Mouse (Mus musculus) regulatory T cell (primary cell): ENCODE measurements around the gene Scarf1.

ENCODE experiments used
- in situ Hi-C: fragments of 300-600 bp; cut with MboI, MseI; formaldehyde crosslinking; loops from one replicate; pipeline ENCODE4 v1.15.1; 2025; ENCODE audit warnings: high pct_unique_total_duplicates

Gene Scarf1

DNA sequence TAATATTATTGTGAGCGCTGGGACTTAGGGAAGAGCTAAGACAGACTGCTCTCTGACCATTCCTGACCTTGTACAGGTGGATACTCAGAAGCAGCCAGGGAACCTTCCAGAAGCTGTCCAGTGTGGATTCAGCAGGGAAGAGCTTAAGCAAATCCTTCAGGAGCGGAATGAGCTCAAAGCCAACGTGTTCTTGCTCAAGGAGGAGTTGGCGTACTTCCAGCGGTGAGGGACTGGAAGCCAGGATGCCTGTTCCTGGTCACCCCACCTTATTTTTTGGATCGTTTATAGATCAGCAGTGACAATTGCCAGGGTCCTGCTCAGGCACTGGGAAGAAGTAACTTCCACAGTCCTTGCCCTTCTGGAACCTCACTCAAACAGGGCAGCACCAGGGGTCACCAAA, 2.1 kb upstream of the Scarf1 start:
- in situ Hi-C loops = no loop called here

DNA sequence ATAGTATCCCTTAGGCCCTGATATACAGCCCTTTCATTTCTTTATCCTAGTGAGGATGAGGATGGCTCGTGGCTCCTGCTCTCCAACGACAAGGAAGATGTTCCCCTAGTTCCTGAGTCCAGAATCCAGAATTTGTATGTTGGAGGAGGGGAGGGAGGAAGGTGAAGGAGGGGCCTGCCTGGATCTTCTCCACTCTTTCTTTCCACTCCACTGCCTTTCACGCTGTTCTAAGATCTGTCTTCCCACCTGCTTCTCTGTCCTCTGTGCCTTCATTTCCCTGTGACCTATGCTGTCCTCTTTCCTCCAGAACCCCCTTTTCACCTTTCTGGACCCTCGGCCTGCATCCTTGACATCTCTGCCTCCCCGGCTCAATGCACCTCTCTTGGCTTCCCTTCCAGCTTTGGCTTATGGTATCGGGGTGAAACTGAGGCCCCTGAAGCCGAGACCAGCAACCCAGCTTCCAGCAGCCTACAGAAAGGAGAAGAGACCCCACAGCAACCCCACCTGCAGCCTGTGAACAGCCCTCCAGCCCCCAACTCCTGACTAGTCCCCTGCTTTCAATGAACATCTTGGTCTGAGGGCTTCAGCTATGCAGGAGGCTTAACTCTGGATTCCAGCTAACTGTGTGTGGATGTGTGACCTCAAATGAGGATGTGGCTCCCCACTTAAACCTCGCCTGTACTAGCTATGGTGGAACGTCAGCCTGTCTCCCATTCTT, 880 bp upstream of the Scarf1 start:
- in situ Hi-C loops = no loop called here

DNA sequence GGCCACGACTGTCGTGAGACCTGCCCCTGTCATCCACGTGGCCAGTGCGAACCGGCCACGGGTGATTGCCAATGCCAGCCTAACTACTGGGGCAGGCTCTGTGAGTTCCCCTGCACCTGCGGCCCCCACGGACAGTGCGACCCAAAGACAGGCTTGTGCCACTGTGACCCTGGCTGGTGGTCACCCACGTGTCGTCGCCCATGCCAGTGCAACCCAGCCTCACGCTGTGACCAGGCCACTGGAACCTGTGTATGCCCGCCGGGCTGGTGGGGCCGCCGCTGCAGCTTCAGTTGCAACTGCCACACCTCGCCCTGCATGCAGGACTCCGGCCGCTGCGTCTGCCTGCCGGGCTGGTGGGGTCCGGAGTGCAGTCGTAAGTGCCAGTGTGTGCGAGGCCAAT, 1.8 kb downstream of the Scarf1 start:
- in situ Hi-C loops = no loop called here

DNA sequence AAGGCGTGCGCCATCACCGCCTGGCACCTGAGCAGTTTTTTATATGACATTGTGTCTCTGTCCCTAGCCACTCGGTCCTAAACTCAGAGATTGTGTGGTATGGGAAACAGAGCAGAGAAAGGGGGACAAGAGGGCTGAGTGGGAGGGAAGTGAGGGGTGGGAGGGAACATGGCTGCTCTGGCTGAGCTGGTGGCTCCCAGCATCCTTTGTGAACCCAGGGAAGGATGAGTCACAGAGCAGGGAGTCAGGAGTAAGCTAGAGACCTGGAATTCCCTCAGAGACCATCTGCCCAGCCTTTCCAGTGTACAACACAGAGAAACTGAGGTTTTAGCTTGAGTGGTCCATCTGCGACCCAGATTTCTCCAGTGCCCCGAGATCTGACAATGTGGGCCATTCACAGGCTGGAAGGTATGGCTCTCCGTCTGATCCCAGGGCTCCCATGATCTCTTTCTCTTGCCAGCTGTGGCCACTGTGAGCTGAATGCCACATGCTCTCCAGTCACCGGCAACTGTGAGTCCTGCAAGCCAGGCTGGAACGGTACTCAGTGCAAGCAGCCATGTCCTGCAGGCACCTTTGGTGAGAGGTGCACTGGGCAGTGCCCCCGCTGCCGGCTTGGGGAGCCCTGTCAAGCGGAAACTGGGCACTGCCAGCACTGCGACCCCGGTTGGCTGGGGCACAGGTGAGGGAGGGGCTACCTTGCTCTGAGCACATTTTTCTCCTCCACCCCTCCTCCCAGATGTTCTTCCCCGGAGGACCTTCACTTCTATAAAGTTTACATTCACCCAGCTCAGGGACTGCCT, 6.7 kb downstream of the Scarf1 start:
- in situ Hi-C loops = no loop called here

DNA sequence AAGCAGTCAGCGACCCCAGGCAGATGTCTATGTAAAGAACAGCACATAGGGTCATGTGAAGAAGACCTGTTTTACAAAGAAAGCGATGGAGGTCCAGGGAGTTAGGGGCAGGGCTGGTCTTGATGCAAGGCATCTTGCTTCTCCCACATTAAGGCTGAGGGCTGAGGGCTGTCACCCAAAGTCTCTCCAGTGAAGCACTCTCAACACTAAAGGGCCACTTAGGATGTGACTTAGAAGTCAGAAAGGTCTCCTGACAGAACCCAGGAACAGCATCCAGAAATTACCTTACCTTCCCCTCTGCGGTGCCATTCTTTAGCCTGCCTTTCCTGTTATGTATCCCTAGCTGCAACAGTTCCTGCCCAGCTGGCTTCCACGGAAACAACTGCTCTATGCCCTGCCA, 8.3 kb downstream of the Scarf1 start:
- in situ Hi-C loops = no loop called here

DNA sequence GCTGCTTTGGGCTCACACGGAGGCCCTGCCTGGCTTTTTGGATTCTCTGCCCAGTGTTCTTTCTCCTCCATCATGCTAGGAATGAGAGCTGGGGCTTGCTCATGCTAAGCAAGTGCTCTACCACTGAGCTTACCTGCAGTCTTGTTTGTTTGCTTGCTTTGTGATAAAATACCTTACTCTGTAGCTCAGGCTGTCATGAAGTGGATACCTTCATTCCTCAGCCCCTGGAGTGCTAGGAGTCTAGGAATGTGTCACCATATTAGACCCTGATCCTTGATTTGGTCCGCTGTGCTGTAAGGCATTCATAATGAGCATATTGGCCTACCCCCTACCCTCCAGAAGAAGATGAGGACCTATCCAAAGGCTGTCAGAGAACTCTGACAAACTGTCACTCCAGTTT, 9.5 kb downstream of the Scarf1 start:
- in situ Hi-C loops = no loop called here

DNA sequence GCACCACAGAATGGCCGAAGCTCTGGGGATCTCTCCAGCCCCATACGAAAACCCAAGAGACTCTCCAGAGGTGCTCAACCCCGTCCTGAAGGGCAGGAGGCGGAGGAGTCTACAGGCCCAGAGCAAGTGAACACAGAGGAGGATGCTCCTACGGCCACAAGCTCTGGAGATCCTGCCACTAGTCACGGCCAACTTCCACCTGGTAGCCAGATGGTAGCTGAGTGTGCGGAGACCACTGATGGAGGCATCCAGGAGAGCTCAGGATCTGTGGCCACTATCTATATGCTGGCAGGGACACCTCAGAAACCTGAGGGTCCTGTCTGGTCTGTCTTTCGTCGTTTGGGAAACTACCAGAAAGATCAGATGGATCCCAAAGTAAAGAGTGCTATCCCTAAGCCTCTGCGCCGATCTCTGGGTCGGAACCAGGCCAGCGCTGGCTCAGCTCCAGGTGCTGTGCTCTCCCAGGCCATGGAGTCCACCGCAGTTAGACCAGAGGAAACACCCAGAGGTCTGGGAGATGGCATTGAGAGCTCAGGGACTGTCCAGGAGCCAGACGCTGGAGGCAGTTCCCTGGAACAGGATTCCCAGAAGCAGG, 12.3 kb downstream of the Scarf1 start:
- in situ Hi-C loops = no loop called here

DNA sequence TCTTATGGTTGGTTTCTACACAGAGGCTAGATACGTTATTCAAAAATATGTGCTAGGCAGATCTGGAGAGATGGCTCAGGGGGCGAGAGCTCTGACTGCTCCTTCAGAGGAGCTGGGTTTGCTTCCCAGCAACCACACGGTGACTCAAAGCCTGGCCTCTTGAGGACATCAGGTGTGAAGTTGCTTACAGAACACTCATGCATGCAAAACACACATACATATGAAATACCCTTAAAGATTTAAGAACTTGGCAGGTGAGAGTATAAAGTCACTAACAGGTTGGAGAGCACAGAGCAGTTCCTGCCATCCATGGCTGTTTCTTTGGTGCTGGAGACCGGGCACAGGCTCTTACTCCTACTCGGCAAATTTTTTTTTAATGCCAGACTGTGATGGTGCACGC, 13.6 kb downstream of the Scarf1 start:
- in situ Hi-C loops = no loop called here

DNA sequence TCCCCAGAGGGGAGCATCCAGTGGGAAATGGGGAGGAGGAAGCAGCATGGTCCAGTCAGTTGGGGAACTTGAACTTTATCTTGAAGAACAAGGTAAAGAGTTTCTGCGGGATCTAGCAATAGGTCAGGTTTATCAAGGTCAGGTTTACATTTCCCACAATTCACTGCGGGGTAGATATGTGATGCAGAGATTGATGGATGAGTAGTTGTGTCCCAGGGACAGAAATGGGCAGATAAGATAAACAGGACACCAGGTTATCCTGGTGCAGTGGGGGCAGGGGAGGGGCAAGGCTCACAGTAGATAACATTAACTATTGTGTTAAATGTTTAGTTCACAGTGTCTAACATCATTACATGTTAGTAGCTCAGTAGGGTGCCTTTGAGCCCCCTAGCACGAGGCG, 16.4 kb downstream of the Scarf1 start:
- in situ Hi-C loops = loop anchor here (5.0 kb wide), 1 partner anchor 43 kb away; no protein-coding TSS in a partner anchor

DNA sequence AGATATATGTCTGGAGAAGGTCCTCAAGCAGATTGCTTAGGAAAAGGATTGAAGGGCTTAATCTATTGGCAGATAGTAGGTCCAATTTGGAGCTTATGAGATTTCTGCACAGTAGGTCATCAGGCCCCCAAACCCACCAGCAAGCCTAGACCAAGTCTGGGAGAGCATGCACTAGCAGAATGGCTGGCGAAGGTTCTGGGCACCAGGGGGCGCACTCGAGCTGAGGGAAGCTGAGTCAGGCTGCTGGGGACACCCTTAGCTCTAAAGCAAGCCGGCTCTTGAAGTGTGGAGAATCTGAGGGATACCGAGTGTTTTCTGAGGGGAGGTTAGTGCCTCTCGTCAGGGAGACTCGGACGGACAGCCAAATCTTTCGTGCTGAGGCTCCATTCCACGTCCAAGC, 17.0 kb downstream of the Scarf1 start:
- in situ Hi-C loops = loop anchor here (5.0 kb wide), 1 partner anchor 42 kb away; no protein-coding TSS in a partner anchor

DNA sequence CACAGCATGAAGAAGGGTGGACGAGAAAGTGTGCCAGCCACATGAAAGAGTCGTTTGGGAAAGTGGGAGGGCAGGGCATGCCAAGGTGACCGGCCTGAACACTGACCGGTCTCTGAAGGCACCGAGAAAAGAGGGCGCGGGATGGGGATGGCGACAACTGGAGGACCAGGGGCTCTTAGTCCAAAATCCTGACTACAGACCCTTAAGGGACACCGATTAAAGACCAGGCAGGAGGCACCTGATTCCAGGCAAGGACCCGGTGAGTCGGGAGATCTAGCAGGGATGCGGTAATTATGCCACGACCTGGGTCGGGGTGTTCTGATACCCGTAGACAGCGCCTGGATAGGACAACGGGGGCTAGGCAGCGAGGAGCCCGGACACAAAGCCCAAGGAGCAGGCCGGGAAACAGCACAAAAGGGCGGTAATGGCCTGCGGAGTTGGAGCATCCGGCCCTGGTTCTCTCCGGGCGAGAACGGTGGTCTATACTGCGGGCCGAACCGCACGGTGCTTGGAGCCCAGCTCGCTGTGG, 17.6 kb downstream of the Scarf1 start:
- in situ Hi-C loops = loop anchor here (5.0 kb wide), 1 partner anchor 41 kb away; no protein-coding TSS in a partner anchor

DNA sequence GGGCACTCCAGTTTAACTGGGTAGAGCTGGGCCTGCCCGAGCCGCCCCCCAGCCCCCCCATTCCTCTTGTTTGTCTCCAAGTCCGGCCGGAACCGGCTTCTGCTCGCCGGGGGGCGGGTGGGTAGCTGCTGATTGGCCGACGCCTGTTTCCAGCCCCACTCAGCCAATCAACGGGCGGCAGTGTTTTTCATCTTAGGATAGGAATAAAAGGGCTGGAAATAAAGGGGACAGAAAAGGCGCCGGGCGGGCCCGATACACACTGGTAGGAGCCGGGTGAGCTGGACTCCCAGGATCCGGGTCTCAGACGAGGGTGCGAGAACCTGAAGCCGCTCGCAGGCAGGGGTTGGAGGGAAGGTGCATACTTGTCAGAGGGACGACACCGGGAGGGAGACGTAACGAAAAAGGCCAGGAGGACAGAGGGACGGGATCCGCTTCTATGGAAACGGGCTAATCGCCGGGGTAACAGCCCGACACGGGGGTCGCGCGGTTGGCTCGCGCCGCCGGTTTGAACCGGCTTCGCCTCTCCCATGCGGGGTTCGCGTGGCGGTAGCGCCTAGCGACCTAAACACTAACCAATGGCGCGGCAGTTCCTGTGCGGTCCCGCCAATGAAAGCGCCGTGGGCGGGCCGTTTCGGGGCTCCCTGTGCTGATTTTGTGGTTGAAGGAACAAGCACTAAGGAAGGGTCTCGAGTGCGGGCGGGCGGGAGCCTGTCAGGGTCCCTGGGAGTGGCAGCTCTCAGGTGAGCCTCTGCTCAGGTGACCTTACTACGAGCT, 18.3 kb downstream of the Scarf1 start, which contains the start of gene Slc43a2:
Gene Slc43a2 (plus strand): TSS at position 226 of the 774 bp plus-strand sequence.
- in situ Hi-C loops = loop anchor here (5.0 kb wide), 1 partner anchor 41 kb away; no protein-coding TSS in a partner anchor

DNA sequence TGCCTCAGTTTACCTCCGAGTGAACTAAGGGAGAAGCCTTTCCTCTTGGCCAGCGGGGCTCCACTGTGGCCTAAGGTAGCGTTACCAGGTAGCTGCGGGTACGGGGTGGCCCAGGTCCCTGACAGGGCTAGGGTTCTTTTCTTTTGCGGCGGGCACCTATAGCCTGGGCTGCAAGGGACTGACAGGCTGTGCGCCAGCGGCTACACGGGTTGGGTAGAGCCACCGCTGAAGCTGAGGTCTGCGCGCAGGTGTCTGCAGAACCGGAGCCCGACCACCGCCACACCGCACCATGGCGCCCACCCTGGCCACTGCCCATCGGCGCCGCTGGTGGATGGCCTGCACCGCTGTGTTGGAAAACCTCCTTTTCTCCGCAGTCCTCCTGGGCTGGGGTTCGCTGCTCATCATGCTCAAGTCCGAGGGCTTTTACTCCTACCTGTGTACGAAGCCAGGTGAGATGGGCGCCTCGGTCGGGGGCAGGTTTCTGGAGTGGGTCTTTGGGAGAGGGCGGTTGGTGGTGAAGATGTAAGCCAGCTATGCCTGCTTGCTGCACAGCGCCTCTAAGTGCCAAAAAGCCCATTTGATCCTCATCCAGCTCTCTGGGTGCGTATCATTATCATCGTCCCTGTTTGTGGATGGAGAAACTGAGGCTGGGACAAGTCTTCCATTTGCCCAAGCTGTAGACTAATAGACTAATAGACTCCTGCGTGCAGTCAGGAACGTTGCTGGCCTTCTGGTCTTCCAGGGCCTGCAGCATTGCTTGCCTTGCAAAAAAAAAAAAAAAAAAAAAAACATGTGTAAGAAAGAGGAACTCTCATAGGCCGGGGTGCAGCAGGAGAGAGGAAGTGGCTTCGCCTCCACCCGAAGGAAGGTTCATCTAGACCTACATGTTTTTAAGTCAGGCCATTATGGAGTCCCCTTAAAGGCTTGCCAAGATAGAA, 19.3 kb downstream of the Scarf1 start:
- in situ Hi-C loops = loop anchor here (5.0 kb wide), 1 partner anchor 40 kb away; no protein-coding TSS in a partner anchor

DNA sequence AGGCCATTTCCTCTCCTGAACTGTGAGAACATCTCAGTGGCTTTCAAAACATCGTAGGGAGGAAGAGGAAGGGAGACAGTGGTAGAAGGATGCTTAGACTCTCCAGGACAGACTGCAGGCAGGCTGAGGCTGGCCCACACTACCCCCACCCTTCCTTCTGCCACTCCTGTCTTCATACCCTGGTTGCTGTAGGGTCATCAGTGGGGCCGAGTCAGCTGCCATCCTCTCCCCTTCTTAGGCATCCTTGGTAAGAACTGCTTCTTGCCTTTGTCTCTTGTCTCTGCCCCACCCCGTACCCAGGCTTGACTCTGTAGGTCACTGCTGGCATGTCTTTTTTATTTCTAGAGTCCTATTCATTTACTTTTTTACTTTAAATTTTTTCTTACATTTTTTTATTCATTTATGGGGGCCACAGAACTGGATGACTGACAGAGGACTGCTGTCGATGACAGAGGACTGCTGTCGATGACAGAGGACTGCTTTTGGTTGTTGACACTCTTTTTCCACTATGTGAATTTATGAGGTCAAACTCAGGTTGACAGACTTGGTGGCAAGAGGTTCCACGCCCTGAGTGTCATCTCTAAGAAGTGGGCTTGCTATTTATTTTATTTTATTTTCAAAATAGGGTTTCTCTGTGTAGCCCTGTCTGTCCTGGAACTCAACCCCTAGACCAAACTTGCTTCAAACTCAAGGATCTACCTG, 20.1 kb downstream of the Scarf1 start:
- in situ Hi-C loops = loop anchor here (5.0 kb wide), 1 partner anchor 39 kb away; no protein-coding TSS in a partner anchor

DNA sequence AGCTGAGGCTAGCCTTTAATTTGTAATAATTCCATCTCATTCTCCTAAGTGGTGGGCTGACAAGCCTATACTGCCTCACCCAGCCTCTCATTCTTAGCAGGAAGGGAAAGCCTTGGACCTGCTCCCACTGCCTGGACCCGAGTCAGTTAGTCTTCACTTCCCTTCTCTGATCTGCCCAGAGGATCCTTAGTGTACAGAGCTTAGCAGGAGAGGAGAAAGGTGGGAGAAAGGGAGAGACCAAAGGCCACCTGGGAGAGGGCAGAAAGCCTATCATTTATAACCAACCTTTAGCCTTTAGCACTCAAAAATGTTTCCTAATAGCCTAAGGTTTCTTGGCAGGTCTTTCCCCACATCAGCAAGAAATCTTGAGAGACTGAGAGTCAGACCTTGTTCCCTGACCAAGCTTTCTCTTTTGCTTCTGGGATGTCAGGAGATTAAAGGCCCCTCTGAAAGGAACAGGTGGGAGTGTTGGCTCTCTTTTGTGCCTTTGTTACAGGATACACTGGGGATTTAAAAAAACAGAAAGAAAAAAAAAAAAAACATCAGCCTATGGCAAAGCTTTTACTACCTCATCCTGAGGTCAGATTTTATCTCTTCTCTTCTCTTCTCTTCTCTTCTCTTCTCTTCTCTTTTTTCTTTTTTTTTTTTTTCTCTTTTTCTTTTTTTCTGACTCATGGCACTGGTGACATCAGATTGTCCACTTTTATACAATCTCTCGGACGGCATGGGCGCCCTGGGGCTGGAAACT, 21.1 kb downstream of the Scarf1 start:
- in situ Hi-C loops = loop anchor here (5.0 kb wide), 1 partner anchor 38 kb away; no protein-coding TSS in a partner anchor

DNA sequence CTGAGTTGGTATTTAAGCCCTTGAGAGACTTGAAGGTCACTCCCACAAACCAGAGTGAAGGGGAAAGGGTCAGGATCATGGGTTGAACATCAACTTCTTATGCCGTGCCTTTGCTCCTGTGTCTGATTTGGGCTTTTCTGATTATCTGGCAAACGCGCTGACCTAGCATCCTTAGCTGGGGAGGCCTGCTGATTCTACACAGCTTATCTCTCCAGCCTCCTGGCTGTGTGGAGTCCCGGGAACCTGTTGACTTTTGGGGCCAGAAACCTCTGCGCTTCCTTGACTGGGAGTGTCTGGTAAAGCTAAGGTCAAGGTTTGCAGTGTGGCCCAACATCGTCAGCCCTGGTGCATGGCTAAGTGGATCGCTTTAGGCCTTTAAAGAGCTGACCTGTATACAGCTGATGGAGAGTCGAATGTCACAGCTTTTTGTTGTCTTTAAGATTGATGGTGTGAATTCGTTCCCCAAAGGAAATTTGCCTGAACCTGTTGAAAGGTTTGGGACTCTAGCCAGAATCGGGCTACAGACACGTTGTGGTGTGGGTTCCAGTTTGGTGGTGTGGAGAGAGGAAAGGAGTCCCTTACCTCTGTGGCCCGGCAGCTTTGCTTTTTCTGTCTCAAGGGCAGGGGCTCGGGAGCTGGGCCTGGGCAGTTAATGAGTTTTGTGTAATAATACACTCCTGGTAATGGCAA, 21.9 kb downstream of the Scarf1 start:
- in situ Hi-C loops = no loop called here

DNA sequence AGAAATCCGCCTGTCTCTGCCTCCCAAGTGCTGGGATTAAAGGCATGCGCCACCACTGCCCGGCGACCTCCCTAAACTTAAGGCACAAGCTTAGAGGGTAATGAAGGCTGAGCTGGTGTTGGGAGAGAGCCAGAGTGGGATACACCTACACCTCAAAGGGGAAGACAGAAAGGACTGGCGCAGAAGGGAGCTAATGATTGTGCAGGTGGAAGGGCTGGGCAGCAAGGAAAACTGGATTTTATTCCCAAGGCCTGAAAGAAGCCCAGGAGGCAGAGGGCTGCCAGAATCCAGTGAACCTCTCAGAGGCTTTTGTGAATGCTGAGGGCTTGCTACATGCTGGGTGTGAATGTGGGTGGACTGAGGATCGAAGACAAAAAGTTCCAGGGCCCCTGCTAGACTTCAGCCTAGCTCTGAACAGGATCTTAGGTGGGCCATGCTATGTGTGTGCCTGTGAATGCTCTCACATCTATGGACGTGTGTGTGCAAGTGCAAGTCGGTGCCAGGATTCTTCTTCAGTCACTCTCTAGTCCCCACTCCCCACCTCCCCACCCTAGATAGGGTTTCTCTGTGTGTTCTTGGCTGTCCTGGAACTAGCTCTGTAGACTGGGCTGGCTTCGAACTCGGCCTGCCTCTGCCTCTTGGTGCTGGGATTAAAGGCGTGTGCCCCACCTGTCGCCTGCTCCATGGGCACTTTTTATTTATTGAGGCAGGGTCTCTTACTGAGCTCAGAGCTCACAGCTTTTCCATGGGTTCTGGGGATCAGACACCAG, 23.1 kb downstream of the Scarf1 start:
- in situ Hi-C loops = no loop called here
